Mouse (Mus musculus) limb, embryonic 14.5 days (tissue): ENCODE data around the gene Arhgap11a. TPM values are rescaled to one million over a fixed set of nuclear protein-coding genes. Genes with fewer than 3 reads are reported as not detected.

Source experiments
- ATAC-seq: fragments of 200-750 bp; cut with Nextera tagmentation; 2 replicates; pipeline ENCODE4 v1.8.0; 2017; ENCODE audit warnings: low read depth, moderate number of reproducible peaks, moderate TSS enrichment; ENCODE audit not compliant: low FRiP score
- DNase-seq: peaks from one replicate; pipeline ENCODE4 v3.0.0-alpha.2; 2015; ENCODE audit warnings: low spot score
- H3K27ac ChIP-seq: fragments of 300-500 bp; sonication (generic); replicated peaks from 2 replicates; pipeline ENCODE4 v1.5.1; 2014; ENCODE audit warnings: low read depth, mild to moderate bottlenecking, low read length, moderate library complexity, mixed read lengths
- H3K27me3 ChIP-seq: fragments of 300-500 bp; sonication (generic); 2 replicates; pipeline ENCODE4 v1.6.1; 2014; ENCODE audit warnings: low read length, mixed read lengths; ENCODE audit not compliant: control insufficient read depth, insufficient read depth
- H3K36me3 ChIP-seq: fragments of 300-500 bp; sonication (generic); 2 replicates; pipeline ENCODE4 v1.6.1; 2014; ENCODE audit warnings: mild to moderate bottlenecking, low read length, moderate library complexity, mixed read lengths; ENCODE audit not compliant: control insufficient read depth, insufficient read depth
- H3K4me1 ChIP-seq: fragments of 300-500 bp; sonication (generic); 2 replicates; pipeline ENCODE4 v1.6.1; 2014; ENCODE audit warnings: antibody characterized with exemption, low read length, mixed read lengths; ENCODE audit not compliant: control insufficient read depth, insufficient read depth
- H3K4me2 ChIP-seq: fragments of 300-500 bp; sonication (generic); replicated peaks from 2 replicates; pipeline ENCODE4 v1.6.1; 2014; ENCODE audit warnings: low read depth, mild to moderate bottlenecking, low read length, moderate library complexity; ENCODE audit not compliant: severe bottlenecking
- H3K4me3 ChIP-seq: fragments of 300-500 bp; sonication (generic); replicated peaks from 2 replicates; pipeline ENCODE4 v1.5.1; 2014; ENCODE audit warnings: low read length
- H3K9ac ChIP-seq: fragments of 300-500 bp; sonication (generic); 2 replicates; pipeline ENCODE4 v1.6.1; 2014; ENCODE audit warnings: mild to moderate bottlenecking, low read depth, low read length, moderate library complexity; ENCODE audit not compliant: severe bottlenecking
- H3K9me3 ChIP-seq: fragments of 300-500 bp; sonication (generic); 2 replicates; pipeline ENCODE4 v1.6.1; 2016; ENCODE audit warnings: low read length; ENCODE audit not compliant: control insufficient read depth
- POLR2A ChIP-seq: fragments of 200-500 bp; IDR thresholded peaks from 2 replicates; pipeline ENCODE4 v1.8.0; 2012; ENCODE audit warnings: inconsistent platforms, mild to moderate bottlenecking, moderate library complexity, borderline replicate concordance; ENCODE audit not compliant: insufficient read depth, insufficient read length; ENCODE audit errors: extremely low read depth
- WGBS: fragments of 180-500 bp; shearing (Covaris S2); extraction: QIAGEN DNeasy Blood & Tissue Kit; methylation state at CpG from one replicate; pipeline ENCODE4 v1.1.7; 2014; 5-methylcytosine and 5-hydroxymethylcytosine counted together
- polyA plus RNA-seq, 2 experiments: library from polyadenylated mRNA; depleted of rRNA in 1 of 2; stranded (reverse) in 1 of 2; unstranded in 1 of 2; fragments of >200 nt; fragmentation: Nextera tagmentation in 1 of 2; extraction: Ambion mirVana in 1 of 2; gene quantifications; 2 replicates each; pipeline versions ENCODE4 v1.2.1 to v1.2.3; 2012 to 2014

Arhgap11a gene
- polyA plus RNA-seq, 2 experiments: 4.2 to 23.5 TPM

DNA sequence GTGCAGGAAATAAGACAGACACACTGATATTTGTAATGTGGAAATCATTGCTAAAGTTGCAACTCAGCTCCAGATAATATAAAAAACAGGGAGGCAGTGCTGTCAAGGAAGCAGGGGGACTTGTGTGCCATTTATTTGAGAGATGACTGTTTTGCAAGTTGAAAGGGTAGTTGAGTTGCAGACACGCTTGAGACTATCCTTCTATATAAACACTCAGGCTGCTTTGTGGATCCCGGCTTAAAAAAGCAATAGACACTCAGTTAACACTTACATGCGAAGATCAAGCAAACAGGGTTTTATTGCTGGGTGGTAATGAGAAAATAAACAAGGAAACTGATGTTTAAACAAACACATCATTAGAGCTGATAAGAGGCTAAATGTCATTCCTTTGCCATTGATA lies 63.6 kb downstream of the Arhgap11a start:
- Histone ChIP-seq H3K4me3 (no peak overlapping the region), H3K4me1 (peaks cover 9% of the 10 kb centered on the region; the same call in 1 of the 2 replicates), H3K9ac (no peak overlapping the region), H3K4me2 (no peak overlapping the region), H3K27me3 (no peaks in the 10 kb centered on the region), H3K9me3 (no peaks in the 10 kb centered on the region), H3K27ac (no peak overlapping the region), H3K36me3 (no peaks in the 10 kb centered on the region)
- no peak for ATAC-seq
- WGBS: 30% methylated on average over 3 of the region's 3 CpGs
- no peak for DNase-seq
- TF ChIP-seq POLR2A: no peak

GRCm38 (mm10) chr2:113781521-113781920 lies 66.9 kb downstream of the Arhgap11a start:
- no peaks in the 10 kb centered on the region for H3K36me3 ChIP-seq
- H3K4me3 ChIP-seq: no peak overlapping the region
- TF ChIP-seq POLR2A: no peak
- DNase-seq (no peak), ATAC-seq (no peak)
- H3K4me2 ChIP-seq: no peak overlapping the region
- no peak overlapping the region for H3K27ac ChIP-seq
- no peak overlapping the region for H3K9ac ChIP-seq
- H3K4me1 ChIP-seq: peaks cover 9% of the 10 kb centered on the region; the same call in 1 of the 2 replicates
- no peaks in the 10 kb centered on the region for H3K9me3 ChIP-seq
- no peaks in the 10 kb centered on the region for H3K27me3 ChIP-seq
- WGBS: 61% methylated on average over 4 of the region's 4 CpGs

Other genes starting within 250 kb of the Arhgap11a start
- gene Grem1, start 90.0 kb downstream of the Arhgap11a start, polyA plus RNA-seq (2012; rRNA removed): 5.8 and 6.9 TPM in 2 replicates
- 3.9 and 4.5 TPM in 2 replicates for gene Grem1, start 90.0 kb downstream of the Arhgap11a start, polyA plus RNA-seq (2014; fragmentation: Nextera tagmentation; extraction: Ambion mirVana)
- 0.63 and 0.84 TPM in 2 replicates for gene Scg5, start 19.5 kb downstream of the Arhgap11a start, polyA plus RNA-seq (2012; rRNA removed)
- gene Scg5, start 19.5 kb downstream of the Arhgap11a start, polyA plus RNA-seq (2014; fragmentation: Nextera tagmentation; extraction: Ambion mirVana): 0.87 and 1.5 TPM in 2 replicates
- gene Gjd2, start 165.0 kb upstream of the Arhgap11a start, polyA plus RNA-seq (2012; rRNA removed): 0.24 and 0.30 TPM in 2 replicates
- 0.07 TPM in 1 of 2 replicates, not detected in the other for gene Gjd2, start 165.0 kb upstream of the Arhgap11a start, polyA plus RNA-seq (2014; fragmentation: Nextera tagmentation; extraction: Ambion mirVana)
- gene Actc1, start 204.9 kb upstream of the Arhgap11a start, polyA plus RNA-seq (2012; rRNA removed): 1,344 and 1,405 TPM in 2 replicates
- 905 and 1,255 TPM in 2 replicates for gene Actc1, start 204.9 kb upstream of the Arhgap11a start, polyA plus RNA-seq (2014; fragmentation: Nextera tagmentation; extraction: Ambion mirVana)